Mouse (Mus musculus): ENCODE results near the gene Ccpg1. TPM values are rescaled to one million over a fixed set of nuclear protein-coding genes. Genes with fewer than 3 reads are reported as not detected.
A peak's percentile ranks its signal among the peaks of the same experiment; 100 is the strongest.

Ccpg1 gene
- total RNA-seq, 1 experiment from 2014 or later: 97.7 TPM

DNA sequence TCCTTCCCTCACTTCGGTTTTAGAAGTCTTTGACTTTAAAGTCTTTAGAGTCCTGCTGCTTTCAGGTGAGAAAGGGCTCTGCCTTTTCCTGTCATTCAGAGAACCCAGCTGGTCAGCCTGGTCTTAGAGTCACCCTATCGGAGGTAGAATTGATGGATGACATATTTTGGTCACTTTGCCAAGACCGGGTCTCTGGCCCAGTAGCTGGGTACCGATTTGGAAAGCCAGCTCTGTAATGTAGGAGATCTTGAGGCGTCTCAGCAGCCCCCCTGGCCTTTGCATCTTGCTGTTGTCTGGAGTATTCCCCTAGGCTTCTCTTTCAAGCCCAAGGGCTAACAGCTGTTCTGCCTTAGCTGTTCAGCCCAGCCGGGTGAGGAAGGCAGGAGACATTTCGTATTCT is 60.0 kb downstream of the Ccpg1 start:
- DNase-seq: no peak

DNA sequence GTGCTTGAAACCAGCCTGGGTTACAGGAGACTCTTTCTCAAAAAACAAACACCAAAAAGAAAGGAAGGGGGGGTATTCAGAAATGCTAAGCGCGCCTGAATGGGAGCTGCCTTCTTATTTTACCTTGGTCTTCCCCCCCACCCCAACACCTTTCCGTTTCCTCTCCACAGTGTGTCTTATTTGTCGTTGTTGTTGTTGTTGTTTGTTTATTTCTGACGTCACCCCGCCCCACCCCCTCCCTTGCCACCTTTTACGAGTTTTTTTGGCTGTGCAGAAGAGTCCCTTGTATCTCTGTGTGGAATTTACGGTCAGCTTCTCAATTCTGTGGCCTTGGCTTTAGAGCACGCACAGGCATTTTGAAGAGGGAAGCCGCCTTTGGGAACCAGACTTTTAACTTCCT is 60.5 kb downstream of the Ccpg1 start:
- no peak for DNase-seq

DNA sequence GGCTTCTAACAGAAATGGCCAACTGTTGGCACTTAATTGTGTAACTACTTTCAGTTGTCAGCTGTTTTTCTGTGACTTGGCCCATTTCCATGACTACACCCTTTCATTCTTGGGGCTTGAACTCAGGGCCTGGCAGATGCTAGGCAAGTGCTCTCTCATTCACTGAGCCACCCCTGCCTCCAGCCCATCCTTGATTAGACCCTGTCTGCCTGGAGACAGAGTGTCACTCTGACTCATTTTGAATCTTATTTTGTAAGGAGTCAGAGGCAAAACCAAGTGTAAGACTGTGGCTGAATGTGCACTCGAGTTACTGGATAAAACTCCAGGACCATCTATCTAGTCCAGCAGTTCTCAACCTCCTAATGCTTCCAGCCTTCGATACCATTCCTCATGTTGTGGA is 62.7 kb downstream of the Ccpg1 start:
- no peak for DNase-seq

DNA sequence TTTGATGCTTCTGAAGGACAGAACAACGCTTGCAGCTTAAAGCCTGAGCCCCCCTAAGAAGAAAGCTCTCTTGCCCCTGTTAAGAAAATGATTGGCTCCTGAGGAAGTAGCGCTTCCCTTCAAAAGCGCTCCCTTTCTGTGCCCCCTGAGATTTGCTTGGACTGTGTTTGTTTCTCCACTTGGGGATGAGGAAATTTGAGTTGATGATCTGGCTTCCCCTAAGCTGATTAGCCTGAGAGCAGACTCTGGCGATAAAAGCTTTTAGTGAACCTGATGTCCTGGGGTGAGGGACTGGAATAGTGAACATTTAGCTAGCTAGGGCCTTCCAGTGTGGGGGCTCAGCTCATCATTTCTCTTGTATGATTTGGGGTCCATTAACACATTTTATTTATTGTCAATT is 63.7 kb downstream of the Ccpg1 start:
- DNase-seq: no peak

DNA sequence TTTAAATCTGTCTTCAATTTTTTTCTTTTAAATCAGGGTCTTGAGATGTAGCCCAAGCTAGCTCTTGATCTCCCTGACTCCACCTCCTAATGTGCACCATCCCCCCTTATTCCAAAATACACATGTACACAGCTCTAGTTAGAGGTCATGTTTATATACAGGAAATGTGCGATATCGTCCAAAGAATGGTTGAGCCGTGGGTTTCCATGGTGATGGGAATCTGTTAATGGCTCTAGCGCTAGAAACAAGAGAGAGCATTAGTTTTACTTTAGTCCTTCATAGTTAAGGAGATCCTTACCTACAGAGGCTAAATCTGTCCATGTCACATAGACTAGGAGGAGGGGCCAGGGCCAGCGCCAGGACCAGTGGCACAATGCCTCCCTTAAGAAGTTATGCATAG is 64.6 kb downstream of the Ccpg1 start:
- DNase-seq: no peak

DNA sequence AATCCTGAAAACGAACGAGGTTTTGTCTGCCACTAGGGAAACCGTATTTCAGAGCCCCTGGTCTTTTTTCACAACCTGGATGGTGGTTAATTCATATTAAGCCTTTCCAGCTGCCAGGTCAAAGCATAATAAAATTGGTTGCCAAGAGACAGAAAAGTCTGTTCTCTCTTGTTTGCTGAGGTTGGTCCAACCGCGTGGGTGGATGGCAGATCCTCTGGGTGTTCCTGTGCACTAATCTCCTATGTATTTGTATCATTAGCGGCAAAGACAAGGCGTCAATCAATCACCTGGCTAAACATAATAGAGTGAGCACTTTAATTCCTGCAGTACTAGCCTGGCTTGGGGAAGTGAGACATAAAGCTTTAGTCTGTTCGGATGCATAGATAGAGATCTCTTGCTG is 65.4 kb downstream of the Ccpg1 start:
- DNase-seq: peak; percentile 36

- peak; percentile 65 for DNase-seq
Measured at GRCm38 (mm10) chr9:73055441-73055911, 70.2 kb downstream of the Ccpg1 start.

- no peak for DNase-seq
Measured at GRCm38 (mm10) chr9:73059224-73059623, 74.0 kb downstream of the Ccpg1 start.

GRCm38 (mm10) chr9:73063621-73064290 is 78.5 kb downstream of the Ccpg1 start:
- DNase-seq: peak; percentile 55

Small RNAs within 50 kb of the gene (microRNA-seq; reads per million reads assigned to microRNA genes)
- 0 reads per million in 2 experiments for gene Gm27353

Other genes starting within 250 kb of the Ccpg1 start
- 0.22 and 0.45 TPM in 2 replicates for gene Prtg, start 178.6 kb upstream of the Ccpg1 start, total RNA-seq (2021)
- 3.0 and 3.4 TPM in 2 replicates for gene Pygo1, start 59.8 kb upstream of the Ccpg1 start, total RNA-seq (2021)
- 0.78 and 1.1 TPM in 2 replicates for gene Dyx1c1, start 26.6 kb upstream of the Ccpg1 start, total RNA-seq (2021)
- not detected in 2 replicates for gene Gm44503, start 26.6 kb upstream of the Ccpg1 start, total RNA-seq (2021)
- gene Ccpg1os, start within 50 bp of the Ccpg1 start, total RNA-seq (2021): 11.6 and 13.3 TPM in 2 replicates
- 10.6 and 12.1 TPM in 2 replicates for gene Pigb, start 54.9 kb downstream of the Ccpg1 start, total RNA-seq (2021)
- 27.4 and 28.0 TPM in 2 replicates for gene Rab27a, start 59.4 kb downstream of the Ccpg1 start, total RNA-seq (2021)
- 0.19 and 1.1 TPM in 2 replicates for gene Khdc3, start 116.4 kb downstream of the Ccpg1 start, total RNA-seq (2021)
- not detected in 2 replicates for gene Gm20509, start 117.0 kb downstream of the Ccpg1 start, total RNA-seq (2021)
- gene Rsl24d1, start 128.0 kb downstream of the Ccpg1 start, total RNA-seq (2021): 59.3 and 64.6 TPM in 2 replicates

Data from adrenal gland, postnatal 14 days (tissue).